In the genomic region with DNA sequence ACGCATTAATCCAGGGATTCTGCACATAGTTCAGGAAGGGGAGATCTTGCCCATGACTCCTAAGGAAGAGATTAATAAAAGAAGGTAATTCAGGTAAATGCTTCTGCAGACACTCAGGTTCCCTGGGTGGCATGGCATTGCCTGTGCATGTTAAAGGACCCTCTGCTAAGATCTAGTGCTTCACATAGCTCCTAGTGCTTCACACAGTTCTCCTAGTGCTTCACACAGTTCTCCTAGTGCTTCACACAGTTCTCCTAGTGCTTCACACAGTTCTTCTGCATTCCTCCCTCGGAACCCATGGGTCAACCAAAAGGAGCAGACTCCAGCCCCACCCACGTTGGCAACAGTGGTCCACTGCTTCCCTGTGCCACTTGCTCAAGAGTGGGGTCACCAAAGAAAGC, we compare ENCODE assay signal across 9 mouse cellular contexts. TPM values are rescaled to one million over a fixed set of nuclear protein-coding genes. Genes with fewer than 3 reads are reported as not detected.
A peak's percentile ranks its signal among the peaks of the same experiment; 100 is the strongest.
DNase-seq lines count a peak whose midpoint lies in the region; ATAC-seq and TF ChIP-seq lines count a peak whose summit lies in the region.
"Had no signal": no experiment of that assay in that cellular context is flagged by ENCODE, and none has a peak within 500 bp of the region (broad histone marks: within the 10 kb centered on the region; RNA-seq: fewer than 3 reads in every experiment).

No protein-coding gene starts in this region.

- intact Hi-C loops in heart, postnatal 25 days (cut with DNase I): loop anchor here (2.0 to 5.0 kb wide), 4 partner anchors 16 to 117 kb away; no protein-coding TSS in a partner anchor
- intact Hi-C loops in left cerebral cortex, postnatal 25 days (cut with DNase I): loop anchor here (5.0 kb wide), 1 partner anchor 72 kb away; no protein-coding TSS in a partner anchor

- WGBS in forebrain, embryonic 16.5 days: 76% methylated on average over 3 of the region's 3 CpGs
- 77% methylated on average over 3 of the region's 3 CpGs for WGBS in liver, embryonic 14.5 days (ENCODE audit: insufficient replicate concordance)

- H3K27me3 ChIP-seq in forebrain, embryonic 16.5 days (replicated peaks; ENCODE audit: control insufficient read depth, insufficient read depth, low read length): no peaks in the 10 kb centered on the region
- no peaks in the 10 kb centered on the region for H3K27me3 ChIP-seq in liver, embryonic 14.5 days (ENCODE audit: control insufficient read depth, insufficient read depth, low read length)

- H3K36me3 ChIP-seq in forebrain, embryonic 16.5 days (ENCODE audit: control insufficient read depth, insufficient read depth): no peaks in the 10 kb centered on the region
- peaks cover 23% of the 10 kb centered on the region for H3K36me3 ChIP-seq in liver, embryonic 14.5 days (replicated peaks; ENCODE audit: control insufficient read depth, insufficient read depth, low read depth)

- DNase-seq in heart, adult 18-20 months: peak; percentile 40 to 64
- DNase-seq in heart, postnatal 25 days (ENCODE audit: low spot score): no peak
- peak; percentile 11 to 33 for DNase-seq in B cell, adult 2 months
- no peak for DNase-seq in liver, embryonic 14.5 days (ENCODE audit: low read depth in 3 of 3, low spot score in 3 of 3)
- no peak for DNase-seq in cerebellum, postnatal 4 days (ENCODE audit: low spot score in 2 of 2)
- DNase-seq in ovary, postnatal 10 days (ENCODE audit: low spot score): no peak
- DNase-seq in left cerebral cortex, postnatal 25 days (ENCODE audit: low spot score in 2 of 2): no peak
- DNase-seq: embryo, embryonic 11 days had no signal

- no peak overlapping the region for H3K4me3 ChIP-seq in forebrain, embryonic 16.5 days (replicated peaks; ENCODE audit: low read length)
- no peak overlapping the region for H3K4me3 ChIP-seq in liver, embryonic 14.5 days (ENCODE audit: insufficient read depth in 1 of 2, low read depth in 2 of 2, low read length in 2 of 2)

- peak overlapping the region; percentile 24; the same call in 1 of the 2 replicates for H3K4me2 ChIP-seq in forebrain, embryonic 16.5 days (ENCODE audit: low read length)
- peak overlapping the region; percentile 87; the same call in 1 of the 2 replicates for H3K4me2 ChIP-seq in liver, embryonic 14.5 days (ENCODE audit: low read depth)

- H3K4me1 ChIP-seq in forebrain, embryonic 16.5 days (replicated peaks; ENCODE audit: control insufficient read depth, insufficient read depth, low read length): peaks cover 49% of the 10 kb centered on the region
- peaks cover 14 to 33% of the 10 kb centered on the region in 2 experiments for H3K4me1 ChIP-seq in liver, embryonic 14.5 days (replicated peaks; ENCODE audit: control insufficient read depth in 2 of 2, insufficient read depth in 2 of 2, low read length in 1 of 2)

- H3K27ac ChIP-seq in forebrain, embryonic 16.5 days (ENCODE audit: low read length): no peak overlapping the region
- no peak overlapping the region for H3K27ac ChIP-seq in liver, embryonic 14.5 days

- no peak for TF ChIP-seq CTCF in liver, embryonic 14.5 days (IDR thresholded peaks at IDR 0.05; ENCODE audit: low read depth)

- no peak for ATAC-seq in forebrain, embryonic 16.5 days
- no peak for ATAC-seq in liver, embryonic 14.5 days (ENCODE audit: insufficient read depth)

- H3K9me3 ChIP-seq in forebrain, embryonic 16.5 days (ENCODE audit: control insufficient read depth, low read length): no peaks in the 10 kb centered on the region
- H3K9me3 ChIP-seq in liver, embryonic 14.5 days (ENCODE audit: control insufficient read depth, low read length): no peaks in the 10 kb centered on the region

- H3K9ac ChIP-seq in forebrain, embryonic 16.5 days (replicated peaks; ENCODE audit: low read depth, low read length): no peak overlapping the region
- no peak overlapping the region for H3K9ac ChIP-seq in liver, embryonic 14.5 days (replicated peaks)

- no peak for TF ChIP-seq EP300 in liver, embryonic 14.5 days (IDR thresholded peaks at IDR 0.05; ENCODE audit: low read depth)

RNA-seq across cellular contexts. Expression of a gene that starts 56.1 kb away (rescaled TPM):
- 10 to 100 TPM; 50.4 to 56.6 TPM for total RNA-seq in heart, adult 18-20 months (2021)
- 10 to 100 TPM; 54.2 to 58.4 TPM for total RNA-seq in heart, postnatal 25 days (2021)
- 102 and 113 TPM in 2 replicates for polyA plus RNA-seq in forebrain, embryonic 16.5 days (2015; fragmentation: Nextera tagmentation; extraction: Ambion mirVana)
- polyA plus RNA-seq in liver, embryonic 14.5 days (2012; rRNA removed): 26.0 and 27.5 TPM in 2 replicates
- polyA plus RNA-seq in liver, embryonic 14.5 days (2014; fragmentation: Nextera tagmentation; extraction: Ambion mirVana): 31.3 and 33.4 TPM in 2 replicates
- 100 to 1,000 TPM; 163 to 168 TPM for total RNA-seq in left cerebral cortex, postnatal 25 days (2021)

RNA-seq across cellular contexts. Expression of a gene that starts 56.7 kb away (rescaled TPM):
- 10 to 100 TPM; 50.3 to 57.1 TPM for total RNA-seq in heart, adult 18-20 months (2021)
- total RNA-seq in heart, postnatal 25 days (2021): 10 to 100 TPM; 44.8 to 66.4 TPM
- polyA plus RNA-seq in forebrain, embryonic 16.5 days (2015; fragmentation: Nextera tagmentation; extraction: Ambion mirVana): 44.1 and 47.8 TPM in 2 replicates
- 25.0 and 26.8 TPM in 2 replicates for polyA plus RNA-seq in liver, embryonic 14.5 days (2012; rRNA removed)
- 25.9 and 29.9 TPM in 2 replicates for polyA plus RNA-seq in liver, embryonic 14.5 days (2014; fragmentation: Nextera tagmentation; extraction: Ambion mirVana)
- total RNA-seq in left cerebral cortex, postnatal 25 days (2021): 10 to 100 TPM; 32.7 to 47.7 TPM

Comparison
In these comparisons a context has a peak if more than half of its experiments do, and no peak if none do; other contexts are left out.
1. DNase-seq: peak in heart, adult 18-20 months (2 of 2) and B cell, adult 2 months (2 of 2); none in heart, postnatal 25 days (single experiment), liver, embryonic 14.5 days (0 of 3), cerebellum, postnatal 4 days (0 of 2), ovary, postnatal 10 days (single experiment) and left cerebral cortex, postnatal 25 days (0 of 2).